Mouse (Mus musculus) intestine, embryonic 16.5 days (tissue): ENCODE data around the gene B230307C23Rik. TPM values are rescaled to one million over a fixed set of nuclear protein-coding genes. Genes with fewer than 3 reads are reported as not detected.

Experiments
- ATAC-seq: fragments of 200-750 bp; cut with Nextera tagmentation; 2 replicates; pipeline ENCODE4 v1.8.0; 2017; ENCODE audit warnings: moderate TSS enrichment, moderate library complexity
- H3K27ac ChIP-seq: fragments of 300-500 bp; sonication (generic); 2 replicates; pipeline ENCODE4 v1.5.1; 2014; ENCODE audit warnings: mild to moderate bottlenecking, low read length
- H3K27me3 ChIP-seq: fragments of 300-500 bp; sonication (generic); replicated peaks from 2 replicates; pipeline ENCODE4 v1.6.1; 2014; ENCODE audit warnings: low read length, control low read depth, mixed read lengths; ENCODE audit not compliant: control insufficient read depth, insufficient read depth
- H3K36me3 ChIP-seq: fragments of 300-500 bp; sonication (generic); 2 replicates; pipeline ENCODE4 v1.6.1; 2014; ENCODE audit warnings: low read length, control low read depth; ENCODE audit not compliant: control insufficient read depth, insufficient read depth
- H3K4me1 ChIP-seq: fragments of 300-500 bp; sonication (generic); 2 replicates; pipeline ENCODE4 v1.6.1; 2014; ENCODE audit warnings: low read length, control low read depth, mixed read lengths; ENCODE audit not compliant: control insufficient read depth, insufficient read depth
- H3K4me2 ChIP-seq: fragments of 300-500 bp; sonication (generic); 2 replicates; pipeline ENCODE4 v1.6.1; 2014; ENCODE audit warnings: low read depth, low read length, control low read depth
- H3K4me3 ChIP-seq: fragments of 300-500 bp; sonication (generic); 2 replicates; pipeline ENCODE4 v1.5.1; 2014; ENCODE audit warnings: mild to moderate bottlenecking, low read length
- H3K9ac ChIP-seq: fragments of 300-500 bp; sonication (generic); 2 replicates; pipeline ENCODE4 v1.6.1; 2014; ENCODE audit warnings: low read depth, low read length
- H3K9me3 ChIP-seq: fragments of 300-500 bp; sonication (generic); 2 replicates; pipeline ENCODE4 v1.6.1; 2016; ENCODE audit warnings: low read length, control low read depth; ENCODE audit not compliant: control insufficient read depth
- WGBS: fragments of 180-500 bp; shearing (Covaris S2); extraction: QIAGEN DNeasy Blood & Tissue Kit; methylation state at CpG from one replicate; pipeline ENCODE4 v1.1.7; 2014; 5-methylcytosine and 5-hydroxymethylcytosine counted together
- polyA plus RNA-seq: library from polyadenylated mRNA; unstranded; fragments of >200 nt; fragmentation: Nextera tagmentation; extraction: Ambion mirVana; gene quantifications from 2 replicates; pipeline ENCODE4 v1.2.1, GENCODE M21; 2015

The B230307C23Rik gene
- polyA plus RNA-seq, result 25.7 and 26.5 TPM in 2 replicates

DNA sequence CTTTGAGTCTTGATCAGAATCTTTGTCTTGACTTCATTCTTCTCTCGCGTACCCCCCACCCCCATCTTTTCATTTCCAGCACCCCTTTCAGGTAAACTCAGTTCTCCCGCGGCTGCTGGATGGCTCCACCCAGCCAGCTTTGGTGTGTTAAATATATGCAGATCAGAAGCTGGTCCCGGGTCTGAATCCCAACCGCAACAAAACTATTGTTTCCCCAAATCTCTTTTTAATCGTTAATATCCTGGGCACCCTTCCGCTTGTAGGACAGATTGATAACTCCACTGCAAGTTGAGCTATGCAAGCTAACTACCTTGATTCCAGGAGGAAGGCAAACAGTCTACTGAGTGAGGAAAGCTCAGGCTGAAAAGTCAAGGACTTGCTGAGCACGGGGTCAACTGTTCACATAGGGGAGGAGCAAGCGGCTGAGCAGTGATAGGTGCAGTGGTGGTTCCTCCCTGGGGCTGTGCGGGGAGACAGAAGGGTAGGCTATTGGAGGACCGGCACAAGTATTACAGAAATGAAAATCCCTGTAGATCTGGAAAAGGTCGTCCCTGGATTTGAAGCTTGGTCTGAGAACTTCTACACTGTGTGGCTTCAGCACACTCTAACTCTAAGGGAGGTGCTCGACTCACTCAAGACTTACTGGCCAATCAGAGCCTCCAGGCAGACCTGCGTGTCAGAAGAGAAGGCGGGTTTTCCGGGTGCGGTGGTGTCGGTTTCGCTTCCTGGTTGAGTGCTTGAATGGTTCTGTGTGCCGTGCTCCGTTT is at the start of gene B230307C23Rik:
B230307C23Rik (plus strand) TSS at position 700 of the 767 bp plus-strand sequence.
- 2% methylated on average over 22 of the region's 22 CpGs for WGBS

GRCm38 (mm10) chr16:97948836-97949235 is 48.3 kb upstream of the B230307C23Rik start:
- Histone ChIP-seq H3K4me1 (no peaks in the 10 kb centered on the region), H3K36me3 (peaks cover 21% of the 10 kb centered on the region; the same call in 1 of the 2 replicates), H3K27ac (no peak overlapping the region), H3K9me3 (no peaks in the 10 kb centered on the region), H3K4me3 (no peak overlapping the region), H3K4me2 (no peak overlapping the region), H3K9ac (no peak overlapping the region), H3K27me3 (no peaks in the 10 kb centered on the region)
- 78% methylated on average over 4 of the region's 4 CpGs for WGBS
- no peak for ATAC-seq

More for the DNA sequence above, at the start of gene B230307C23Rik:
- Histone ChIP-seq H3K27me3 (no peaks in the 10 kb centered on the region), H3K4me2 (peak within 1 kb of the TSS; percentile 61), H3K9me3 (peaks cover 4% of the 10 kb centered on the region; the same call in 1 of the 2 replicates), H3K4me3 (peak within 1 kb of the TSS; percentile 64), H3K36me3 (0 out of 2 replicates have a peak, but pooled peaks cover 4% of the 10 kb centered on the region), H3K9ac (peak within 1 kb of the TSS; percentile 70), H3K4me1 (peaks cover 13% of the 10 kb centered on the region), H3K27ac (peak within 1 kb of the TSS; percentile 92)
- peak; percentile 99 for ATAC-seq

- H3K27me3 ChIP-seq, result no peaks in the 10 kb centered on the region
- no peak for ATAC-seq
- peaks cover 21% of the 10 kb centered on the region; the same call in 1 of the 2 replicates for H3K36me3 ChIP-seq
Measured at GRCm38 (mm10) chr16:97950061-97950460, 47.1 kb upstream of the B230307C23Rik start.

DNA sequence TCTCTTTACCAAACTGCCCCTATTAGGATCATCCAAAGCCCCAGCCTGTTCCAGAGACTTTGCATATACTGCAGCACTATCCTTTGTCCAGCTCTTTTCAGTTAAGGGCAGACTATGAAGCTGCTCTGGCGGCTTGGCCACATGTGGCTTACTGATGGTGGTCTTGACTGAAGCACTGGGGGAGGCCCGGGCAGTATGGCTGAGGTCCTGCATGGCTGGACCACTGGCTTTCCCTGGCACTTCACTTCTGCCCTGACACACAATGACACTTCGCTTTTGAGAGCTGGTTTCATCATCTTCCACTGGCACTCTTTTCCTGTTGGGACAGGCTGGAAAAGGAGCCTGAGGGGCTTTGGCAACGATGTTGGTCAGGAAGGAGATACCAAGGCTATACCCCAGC is 44.7 kb upstream of the B230307C23Rik start:
- no peak overlapping the region for H3K9ac ChIP-seq
- no peak overlapping the region for H3K27ac ChIP-seq
- H3K27me3 ChIP-seq, result no peaks in the 10 kb centered on the region
- 96% methylated on average over 4 of the region's 4 CpGs for WGBS
- no peak for ATAC-seq
- no peak overlapping the region for H3K4me3 ChIP-seq
- H3K4me1 ChIP-seq, result no peaks in the 10 kb centered on the region
- H3K4me2 ChIP-seq, result no peak overlapping the region
- no peaks in the 10 kb centered on the region for H3K9me3 ChIP-seq
- peaks cover 21% of the 10 kb centered on the region; the same call in 1 of the 2 replicates for H3K36me3 ChIP-seq

More at GRCm38 (mm10) chr16:97950061-97950460, 47.1 kb upstream of the B230307C23Rik start:
- no peaks in the 10 kb centered on the region for H3K9me3 ChIP-seq
- no peak overlapping the region for H3K4me3 ChIP-seq
- 96% methylated on average over 8 of the region's 8 CpGs for WGBS
- no peak overlapping the region for H3K4me2 ChIP-seq
- H3K9ac ChIP-seq, result no peak overlapping the region
- no peaks in the 10 kb centered on the region for H3K4me1 ChIP-seq
- H3K27ac ChIP-seq, result no peak overlapping the region

DNA sequence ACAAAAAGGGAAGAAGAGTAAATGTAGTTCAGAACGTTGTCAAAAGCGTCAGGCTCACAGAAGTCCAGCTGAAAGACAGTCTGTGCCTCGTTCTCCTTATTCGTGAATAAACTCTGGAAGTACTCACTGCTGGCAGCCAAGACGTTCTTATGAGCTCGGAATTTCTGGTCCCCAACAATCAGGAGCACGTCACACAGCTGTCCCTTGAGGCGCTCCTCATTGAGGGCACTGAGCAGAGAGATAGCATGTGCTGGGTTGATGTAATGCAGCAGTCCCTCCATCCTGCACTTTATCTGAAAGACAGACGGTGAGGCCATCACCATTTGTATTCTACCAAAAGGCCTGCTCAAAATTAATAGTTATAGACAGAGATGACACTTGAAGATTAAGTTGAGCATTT is 44.3 kb upstream of the B230307C23Rik start:
- Histone ChIP-seq H3K36me3 (peaks cover 21% of the 10 kb centered on the region; the same call in 1 of the 2 replicates), H3K27ac (no peak overlapping the region), H3K9ac (no peak overlapping the region), H3K9me3 (no peaks in the 10 kb centered on the region), H3K4me2 (no peak overlapping the region), H3K4me1 (no peaks in the 10 kb centered on the region), H3K4me3 (no peak overlapping the region), H3K27me3 (no peaks in the 10 kb centered on the region)
- ATAC-seq, result no peak
- WGBS, result 78% methylated on average over 9 of the region's 9 CpGs

DNA sequence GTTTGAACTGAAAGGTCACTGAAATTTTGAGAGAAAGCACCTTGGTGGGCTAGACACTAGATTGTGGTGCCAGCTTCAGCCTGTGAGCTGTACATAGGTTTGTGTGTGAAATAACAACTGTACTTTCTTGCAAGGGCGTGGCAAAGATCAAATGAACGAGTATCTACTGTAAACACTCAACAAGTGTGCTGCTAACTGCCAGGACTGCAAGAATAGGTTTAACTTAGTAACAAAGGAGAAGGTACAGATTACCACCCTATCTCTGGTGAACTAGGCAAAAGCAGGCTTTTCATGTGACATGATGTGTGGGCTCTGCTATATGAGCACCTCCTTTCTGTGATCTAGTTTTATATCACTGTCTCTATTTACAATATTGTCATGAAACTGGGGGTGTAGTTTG is 43.8 kb upstream of the B230307C23Rik start:
- H3K4me1 ChIP-seq, result no peaks in the 10 kb centered on the region
- H3K27ac ChIP-seq, result no peak overlapping the region
- ATAC-seq, result no peak
- H3K9ac ChIP-seq, result no peak overlapping the region
- H3K36me3 ChIP-seq, result peaks cover 21% of the 10 kb centered on the region; the same call in 1 of the 2 replicates
- no peak overlapping the region for H3K4me2 ChIP-seq
- no peaks in the 10 kb centered on the region for H3K27me3 ChIP-seq
- WGBS, result 81% methylated on average over 2 of the region's 2 CpGs
- no peak overlapping the region for H3K4me3 ChIP-seq
- no peaks in the 10 kb centered on the region for H3K9me3 ChIP-seq

DNA sequence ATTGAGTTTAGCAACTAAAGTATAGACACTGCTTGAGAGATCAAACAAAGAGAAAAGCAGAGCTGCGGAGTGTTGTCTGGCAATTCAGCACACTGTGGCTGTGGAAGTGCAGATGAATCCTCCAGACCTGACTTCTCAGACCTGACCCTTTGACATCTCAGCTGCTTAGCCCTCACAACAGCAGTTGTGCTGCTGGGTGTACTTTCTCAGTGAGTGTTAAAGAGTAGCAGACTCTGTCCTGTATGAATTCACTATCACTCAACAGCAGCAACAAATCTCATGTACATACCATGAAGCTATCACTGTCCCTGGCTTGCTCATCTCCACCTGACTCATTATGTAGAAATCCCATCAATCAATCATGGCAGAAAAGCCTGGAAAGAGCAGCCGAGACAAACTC is 41.1 kb upstream of the B230307C23Rik start:
- Histone ChIP-seq H3K27me3 (no peaks in the 10 kb centered on the region), H3K9ac (no peak overlapping the region), H3K27ac (no peak overlapping the region), H3K4me1 (peaks cover 6% of the 10 kb centered on the region; the same call in 1 of the 2 replicates), H3K9me3 (no peaks in the 10 kb centered on the region), H3K36me3 (peaks cover 8% of the 10 kb centered on the region; the same call in 1 of the 2 replicates), H3K4me2 (no peak overlapping the region), H3K4me3 (no peak overlapping the region)
- 76% methylated on average over 2 of the region's 2 CpGs for WGBS
- ATAC-seq, result no peak

- no peak for ATAC-seq
- Histone ChIP-seq H3K36me3 (peaks cover 3% of the 10 kb centered on the region; the same call in 1 of the 2 replicates), H3K27me3 (no peaks in the 10 kb centered on the region), H3K9ac (no peak overlapping the region), H3K27ac (no peak overlapping the region), H3K4me1 (peaks cover 9% of the 10 kb centered on the region; the same call in 1 of the 2 replicates), H3K9me3 (no peaks in the 10 kb centered on the region), H3K4me3 (no peak overlapping the region), H3K4me2 (no peak overlapping the region)
Measured at GRCm38 (mm10) chr16:97957626-97958025, 39.5 kb upstream of the B230307C23Rik start.

GRCm38 (mm10) chr16:97958401-97958973 is 38.6 kb upstream of the B230307C23Rik start:
- peaks cover 9% of the 10 kb centered on the region; the same call in 1 of the 2 replicates for H3K4me1 ChIP-seq
- H3K36me3 ChIP-seq, result no peaks in the 10 kb centered on the region
- H3K9ac ChIP-seq, result no peak overlapping the region
- no peak overlapping the region for H3K4me3 ChIP-seq
- no peak overlapping the region for H3K27ac ChIP-seq
- no peaks in the 10 kb centered on the region for H3K9me3 ChIP-seq
- H3K4me2 ChIP-seq, result no peak overlapping the region
- no peaks in the 10 kb centered on the region for H3K27me3 ChIP-seq
- no peak for ATAC-seq
